Mouse (Mus musculus): Measurements from ENCODE around the gene Ticam1. TPM values are rescaled to one million over a fixed set of nuclear protein-coding genes. Genes with fewer than 3 reads are reported as not detected.
A peak's percentile ranks its signal among the peaks of the same experiment; 100 is the strongest.

Ticam1 gene
- polyA plus RNA-seq, 1 experiment, result 4.5 TPM

DNA sequence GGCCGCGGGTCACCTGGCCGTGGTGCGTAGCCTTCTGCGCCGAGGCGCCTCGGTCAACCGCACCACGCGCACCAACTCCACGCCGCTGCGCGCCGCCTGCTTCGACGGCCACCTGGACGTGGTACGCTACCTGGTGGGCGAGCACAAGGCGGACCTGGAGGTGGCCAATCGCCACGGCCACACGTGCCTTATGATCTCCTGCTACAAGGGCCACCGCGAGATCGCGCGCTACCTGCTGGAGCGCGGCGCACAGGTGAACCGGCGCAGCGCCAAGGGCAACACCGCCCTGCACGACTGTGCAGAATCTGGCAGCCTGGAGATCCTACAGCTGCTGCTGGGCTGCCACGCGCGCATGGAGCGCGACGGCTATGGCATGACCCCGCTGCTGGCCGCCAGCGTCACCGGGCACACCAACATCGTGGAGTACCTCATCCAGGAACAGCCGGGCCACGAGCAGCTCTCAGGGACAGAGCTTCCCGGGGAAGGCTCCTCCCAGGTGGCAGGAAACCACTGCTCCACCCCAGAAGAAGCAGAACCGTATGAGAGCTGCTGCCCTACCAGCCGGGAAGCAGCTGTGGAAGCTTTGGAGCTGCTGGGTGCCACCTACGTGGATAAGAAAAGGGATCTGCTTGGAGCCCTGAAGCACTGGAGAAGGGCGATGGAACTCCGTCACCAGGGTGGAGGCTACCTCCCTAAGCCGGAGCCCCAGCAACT lies 19.2 kb downstream of the Ticam1 start:
- TF ChIP-seq CTCF (IDR thresholded peaks at IDR 0.05; ENCODE audit: borderline replicate concordance, insufficient read depth, low read depth, low read length) (no peak), POLR2A (IDR thresholded peaks at IDR 0.05; ENCODE audit: borderline replicate concordance, insufficient read depth, low read length) (no peak)
- DNase-seq, result peak in 1 of 2 experiments; percentile 56
- H3K4me3 ChIP-seq (replicated peaks; ENCODE audit: insufficient read depth, low read depth, low read length), result peak overlapping the region; percentile 43
- peaks cover 28% of the 10 kb centered on the region for H3K4me1 ChIP-seq (ENCODE audit: control insufficient read depth, insufficient read depth, low read length)
- no peak overlapping the region for H3K27ac ChIP-seq (ENCODE audit: insufficient read depth, low read length)
- WGBS, result 4% methylated on average over 54 of the region's 58 CpGs
- no peaks in the 10 kb centered on the region for H3K27me3 ChIP-seq (ENCODE audit: control insufficient read depth, insufficient read depth, low read length)

GRCm38 (mm10) chr17:56256239-56256881 lies 20.2 kb downstream of the Ticam1 start, which contains the start of gene Fem1a:
TSS of gene Fem1a (plus strand) at chr17:56256810.
- Histone ChIP-seq H3K27me3 (ENCODE audit: control insufficient read depth, insufficient read depth, low read length) (no peaks in the 10 kb centered on the region), H3K4me1 (ENCODE audit: control insufficient read depth, insufficient read depth, low read length) (peaks cover 22% of the 10 kb centered on the region), H3K4me3 (replicated peaks; ENCODE audit: insufficient read depth, low read depth, low read length) (peak within 1 kb of the TSS; percentile 71), H3K27ac (ENCODE audit: insufficient read depth, low read length) (peak within 1 kb of the TSS; percentile 57; the same call in 1 of the 2 replicates)
- peak; percentile 93 to 99 for DNase-seq
- under 1% methylated on average over 28 of the region's 28 CpGs for WGBS
- TF ChIP-seq CTCF (IDR thresholded peaks at IDR 0.05; ENCODE audit: borderline replicate concordance, insufficient read depth, low read depth, low read length), result no peak
- peak; percentile 21; the same call in 1 of the 2 replicates for TF ChIP-seq POLR2A (IDR thresholded peaks at IDR 0.05; ENCODE audit: borderline replicate concordance, insufficient read depth, low read length)

GRCm38 (mm10) chr17:56255863-56256238 lies 20.7 kb downstream of the Ticam1 start:
- Histone ChIP-seq H3K4me3 (replicated peaks; ENCODE audit: insufficient read depth, low read depth, low read length) (peak overlapping the region; percentile 71), H3K27ac (ENCODE audit: insufficient read depth, low read length) (peak overlapping the region; percentile 57; the same call in 1 of the 2 replicates), H3K4me1 (ENCODE audit: control insufficient read depth, insufficient read depth, low read length) (peaks cover 18% of the 10 kb centered on the region), H3K27me3 (ENCODE audit: control insufficient read depth, insufficient read depth, low read length) (no peaks in the 10 kb centered on the region)
- peak; percentile 99 for DNase-seq
- TF ChIP-seq CTCF (IDR thresholded peaks at IDR 0.05; ENCODE audit: borderline replicate concordance, insufficient read depth, low read depth, low read length) (peak; percentile 85), POLR2A (IDR thresholded peaks at IDR 0.05; ENCODE audit: borderline replicate concordance, insufficient read depth, low read length) (peak; percentile 72; the same call in 1 of the 2 replicates)
- under 1% methylated on average over 32 of the region's 32 CpGs for WGBS

- WGBS, result 15% methylated on average over 9 of the region's 9 CpGs
- TF ChIP-seq CTCF (IDR thresholded peaks at IDR 0.05; ENCODE audit: borderline replicate concordance, insufficient read depth, low read depth, low read length), result peak; percentile 26; the same call in 1 of the 2 replicates
- no peak for TF ChIP-seq POLR2A (IDR thresholded peaks at IDR 0.05; ENCODE audit: borderline replicate concordance, insufficient read depth, low read length)
- DNase-seq, result peak in 1 of 2 experiments; percentile 69
- H3K27ac ChIP-seq (ENCODE audit: insufficient read depth, low read length), result no peak overlapping the region
- H3K4me1 ChIP-seq (ENCODE audit: control insufficient read depth, insufficient read depth, low read length), result peaks cover 18% of the 10 kb centered on the region
- H3K27me3 ChIP-seq (ENCODE audit: control insufficient read depth, insufficient read depth, low read length), result no peaks in the 10 kb centered on the region
- peak overlapping the region; percentile 13 for H3K4me3 ChIP-seq (replicated peaks; ENCODE audit: insufficient read depth, low read depth, low read length)
Measured at GRCm38 (mm10) chr17:56255429-56255828, 21.2 kb downstream of the Ticam1 start.

- H3K27me3 ChIP-seq (ENCODE audit: control insufficient read depth, insufficient read depth, low read length), result no peaks in the 10 kb centered on the region
- peaks cover 11% of the 10 kb centered on the region for H3K4me1 ChIP-seq (ENCODE audit: control insufficient read depth, insufficient read depth, low read length)
- H3K4me3 ChIP-seq (replicated peaks; ENCODE audit: insufficient read depth, low read depth, low read length), result no peak overlapping the region
- DNase-seq, result no peak
- 77% methylated on average over 4 of the region's 4 CpGs for WGBS
- TF ChIP-seq POLR2A (IDR thresholded peaks at IDR 0.05; ENCODE audit: borderline replicate concordance, insufficient read depth, low read length) (no peak), CTCF (IDR thresholded peaks at IDR 0.05; ENCODE audit: borderline replicate concordance, insufficient read depth, low read depth, low read length) (no peak)
- H3K27ac ChIP-seq (ENCODE audit: insufficient read depth, low read length), result no peak overlapping the region
Measured at GRCm38 (mm10) chr17:56254695-56255094, 21.9 kb downstream of the Ticam1 start.

DNA sequence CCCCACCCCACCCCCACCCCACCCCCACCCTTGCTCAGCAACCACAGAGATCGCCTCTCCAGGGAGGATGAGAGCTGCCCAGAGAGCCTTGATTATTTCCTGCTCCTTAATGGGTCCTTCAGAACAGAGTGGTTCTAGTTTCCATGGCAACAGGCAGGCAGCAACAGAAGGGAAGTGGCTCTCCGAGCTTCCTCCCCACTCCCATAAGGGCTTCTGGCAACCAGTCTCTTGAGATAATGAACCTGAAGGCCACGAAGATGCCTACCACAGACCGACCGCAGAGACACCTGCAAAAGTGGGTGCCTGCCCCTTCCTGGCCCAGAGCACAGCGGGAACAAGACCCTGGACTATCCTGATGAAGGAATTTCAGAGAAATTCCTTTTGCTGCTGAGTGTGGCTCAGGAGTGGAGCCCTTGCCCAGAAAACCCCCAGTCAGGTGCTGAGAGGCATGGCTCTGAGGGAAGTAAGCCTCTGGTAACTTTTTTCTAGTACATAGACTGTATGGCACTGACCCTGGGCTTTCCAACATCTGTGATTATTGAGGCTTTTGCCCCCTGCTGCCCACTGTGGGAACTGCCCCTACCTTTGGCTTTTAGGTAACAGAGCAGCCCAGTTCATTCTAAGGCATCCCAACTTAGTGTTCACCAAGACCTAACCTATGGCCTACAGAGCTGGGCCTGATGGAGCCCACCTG lies 25.3 kb downstream of the Ticam1 start:
- DNase-seq, result peak; percentile 59 to 73
- Histone ChIP-seq H3K27ac (ENCODE audit: insufficient read depth, low read length) (no peak overlapping the region), H3K4me3 (replicated peaks; ENCODE audit: insufficient read depth, low read depth, low read length) (no peak overlapping the region), H3K4me1 (ENCODE audit: control insufficient read depth, insufficient read depth, low read length) (no peaks in the 10 kb centered on the region), H3K27me3 (ENCODE audit: control insufficient read depth, insufficient read depth, low read length) (no peaks in the 10 kb centered on the region)
- TF ChIP-seq POLR2A (IDR thresholded peaks at IDR 0.05; ENCODE audit: borderline replicate concordance, insufficient read depth, low read length) (no peak), CTCF (IDR thresholded peaks at IDR 0.05; ENCODE audit: borderline replicate concordance, insufficient read depth, low read depth, low read length) (peak; percentile 55; the same call in 1 of the 2 replicates)
- 14% methylated on average over 6 of the region's 6 CpGs for WGBS

- TF ChIP-seq CTCF (IDR thresholded peaks at IDR 0.05; ENCODE audit: borderline replicate concordance, insufficient read depth, low read depth, low read length) (no peak), POLR2A (IDR thresholded peaks at IDR 0.05; ENCODE audit: borderline replicate concordance, insufficient read depth, low read length) (no peak)
- no peak overlapping the region for H3K27ac ChIP-seq (ENCODE audit: insufficient read depth, low read length)
- H3K4me1 ChIP-seq (ENCODE audit: control insufficient read depth, insufficient read depth, low read length), result peaks cover 7% of the 10 kb centered on the region; the same call in 1 of the 2 replicates
- H3K4me3 ChIP-seq (replicated peaks; ENCODE audit: insufficient read depth, low read depth, low read length), result no peak overlapping the region
- 37% methylated on average over 7 of the region's 7 CpGs for WGBS
- H3K27me3 ChIP-seq (ENCODE audit: control insufficient read depth, insufficient read depth, low read length), result no peaks in the 10 kb centered on the region
- no peak for DNase-seq
Measured at GRCm38 (mm10) chr17:56245608-56246007, 31.0 kb downstream of the Ticam1 start.

All from cerebellum, adult 2 months (tissue).